Mouse (Mus musculus): ENCODE measurements around the gene Top3a.

The Top3a gene

GRCm38 (mm10) chr11:60712040-60712439 is 65.1 kb downstream of the Top3a start:
- DNase-seq (ENCODE audit: low spot score) = no peak

- DNase-seq (ENCODE audit: low spot score) = no peak
Observed at GRCm38 (mm10) chr11:60711218-60711617, 65.9 kb downstream of the Top3a start.

GRCm38 (mm10) chr11:60709481-60710465 is 67.4 kb downstream of the Top3a start:
- DNase-seq (ENCODE audit: low spot score) = no peak

- no peak for DNase-seq (ENCODE audit: low spot score)
Observed at GRCm38 (mm10) chr11:60708631-60709030, 68.5 kb downstream of the Top3a start.

GRCm38 (mm10) chr11:60707672-60708071 is 69.5 kb downstream of the Top3a start:
- DNase-seq (ENCODE audit: low spot score) = peak; percentile 36

- no peak for DNase-seq (ENCODE audit: low spot score)
Observed at GRCm38 (mm10) chr11:60706696-60707480, 70.3 kb downstream of the Top3a start.

GRCm38 (mm10) chr11:60706076-60706475 is 71.1 kb downstream of the Top3a start:
- no peak for DNase-seq (ENCODE audit: low spot score)

GRCm38 (mm10) chr11:60705255-60705654 is 71.9 kb downstream of the Top3a start:
- no peak for DNase-seq (ENCODE audit: low spot score)

GRCm38 (mm10) chr11:60704023-60704880 is 72.9 kb downstream of the Top3a start:
- no peak for DNase-seq (ENCODE audit: low spot score)

- DNase-seq (ENCODE audit: low spot score) = no peak
Observed at GRCm38 (mm10) chr11:60703131-60703530, 74.0 kb downstream of the Top3a start.

GRCm38 (mm10) chr11:60701611-60702010 is 75.6 kb downstream of the Top3a start:
- no peak for DNase-seq (ENCODE audit: low spot score)

GRCm38 (mm10) chr11:60700320-60701185 is 76.6 kb downstream of the Top3a start:
- no peak for DNase-seq (ENCODE audit: low spot score)

- DNase-seq (ENCODE audit: low spot score) = no peak
Observed at GRCm38 (mm10) chr11:60699524-60700075, 77.6 kb downstream of the Top3a start, which contains the start of gene Llgl1. Llgl1 (plus strand) TSS chr11:60699723.

GRCm38 (mm10) chr11:60698806-60699523 is 78.2 kb downstream of the Top3a start:
- no peak for DNase-seq (ENCODE audit: low spot score)

- DNase-seq (ENCODE audit: low spot score) = no peak
Observed at GRCm38 (mm10) chr11:60697561-60697960, 79.6 kb downstream of the Top3a start.

GRCm38 (mm10) chr11:60696165-60696564 is 81.0 kb downstream of the Top3a start:
- DNase-seq (ENCODE audit: low spot score) = no peak
